ENCODE assay signal across 23 mouse cellular contexts in genomic region chr3:27495296-27496073, GRCm38 (mm10).
A peak's percentile ranks its signal among the peaks of the same experiment; 100 is the strongest.
DNase-seq lines count a peak whose midpoint lies in the region; ATAC-seq and TF ChIP-seq lines count a peak whose summit lies in the region.
"Had no signal": no experiment of that assay in that cellular context is flagged by ENCODE, and none has a peak within 500 bp of the region (broad histone marks: within the 10 kb centered on the region; RNA-seq: fewer than 3 reads in every experiment).

No protein-coding gene starts in this region.

- peaks cover 3% of the 10 kb centered on the region; the same call in 1 of the 2 replicates for H3K36me3 ChIP-seq in forebrain, embryonic 14.5 days (ENCODE audit: control insufficient read depth, insufficient read depth, low read length)
- peaks cover 3% of the 10 kb centered on the region; the same call in 1 of the 2 replicates for H3K36me3 ChIP-seq in forebrain, postnatal 0 days (ENCODE audit: insufficient read depth)
- 0 out of 2 replicates have a peak, but pooled peaks cover 5% of the 10 kb centered on the region for H3K36me3 ChIP-seq in hindbrain, embryonic 12.5 days
- 0 out of 2 replicates have a peak, but pooled peaks cover 4% of the 10 kb centered on the region for H3K36me3 ChIP-seq in midbrain, embryonic 12.5 days

- peak; percentile 8 for DNase-seq in forebrain, embryonic 14.5 days (ENCODE audit: low spot score)
- no peak for DNase-seq in forebrain, postnatal 0 days
- peak; percentile 53 for DNase-seq in brain, embryonic 14.5 days (ENCODE audit: low read depth)
- no peak for DNase-seq in gastrocnemius, adult 8-10 months (ENCODE audit: low spot score in 2 of 2)
- no peak for DNase-seq in gastrocnemius, adult 2 months
- DNase-seq in frontal cortex, postnatal 25 days (ENCODE audit: low spot score in 2 of 2) = no peak
- DNase-seq: adrenal gland, postnatal 10 days; cerebellum, adult 9-10 months; gastrocnemius, postnatal 10 days; kidney, postnatal 36 days; liver, embryonic 13.5 days; lung, adult 2 months; right cerebral cortex, postnatal 4 days; thymus, postnatal 25 days had no signal

- H3K9me3 ChIP-seq in forebrain, embryonic 14.5 days (replicated peaks; ENCODE audit: control insufficient read depth, low read length) = 0 out of 2 replicates have a peak, but pooled peaks cover 4% of the 10 kb centered on the region
- H3K9me3 ChIP-seq in forebrain, postnatal 0 days (ENCODE audit: low read length) = no peaks in the 10 kb centered on the region
- H3K9me3 ChIP-seq in hindbrain, embryonic 12.5 days (replicated peaks) = no peaks in the 10 kb centered on the region
- no peaks in the 10 kb centered on the region for H3K9me3 ChIP-seq in midbrain, embryonic 12.5 days
- H3K9me3 ChIP-seq: embryonic facial prominence, embryonic 12.5 days; kidney, embryonic 15.5 days; liver, embryonic 13.5 days; stomach, embryonic 15.5 days had no signal

- H3K4me3 ChIP-seq in forebrain, embryonic 14.5 days (ENCODE audit: low read depth, low read length) = no peak overlapping the region
- no peak overlapping the region for H3K4me3 ChIP-seq in forebrain, postnatal 0 days (ENCODE audit: low read depth, low read length)
- no peak overlapping the region for H3K4me3 ChIP-seq in hindbrain, embryonic 12.5 days
- H3K4me3 ChIP-seq in midbrain, embryonic 12.5 days = no peak overlapping the region
- H3K4me3 ChIP-seq in gastrocnemius, adult 2 months = no peak overlapping the region
- H3K4me3 ChIP-seq: embryonic facial prominence, embryonic 12.5 days; kidney, embryonic 15.5 days; limb, embryonic 13.5 days; liver, embryonic 13.5 days; stomach, embryonic 15.5 days had no signal

- no peak overlapping the region for H3K27ac ChIP-seq in forebrain, embryonic 14.5 days (ENCODE audit: low read depth, low read length)
- H3K27ac ChIP-seq in forebrain, postnatal 0 days (ENCODE audit: low read depth, low read length) = no peak overlapping the region
- H3K27ac ChIP-seq in hindbrain, embryonic 12.5 days = no peak overlapping the region
- no peak overlapping the region for H3K27ac ChIP-seq in midbrain, embryonic 12.5 days (replicated peaks)
- no peak overlapping the region for H3K27ac ChIP-seq in gastrocnemius, adult 2 months
- H3K27ac ChIP-seq: embryonic facial prominence, embryonic 12.5 days; kidney, embryonic 15.5 days; limb, embryonic 13.5 days; liver, embryonic 13.5 days; stomach, embryonic 15.5 days had no signal

- TF ChIP-seq CTCF in forebrain, postnatal 0 days (IDR thresholded peaks at IDR 0.05; ENCODE audit: low read depth) = no peak
- no peak for TF ChIP-seq CTCF in brain, embryonic 14.5 days (IDR thresholded peaks at IDR 0.05; ENCODE audit: borderline replicate concordance, extremely low read depth, insufficient read depth, insufficient read length)
- TF ChIP-seq CTCF in gastrocnemius, adult 2 months (IDR thresholded peaks at IDR 0.05) = no peak

- intact Hi-C loops in gastrocnemius, adult 2 months (cut with DNase I) = no loop called here

- no peak for ATAC-seq in forebrain, embryonic 14.5 days
- no peak for ATAC-seq in forebrain, postnatal 0 days
- peak; percentile 50; the same call in 1 of the 2 replicates for ATAC-seq in hindbrain, embryonic 12.5 days (ENCODE audit: low FRiP score)
- peak; percentile 38; the same call in 1 of the 2 replicates for ATAC-seq in midbrain, embryonic 12.5 days (ENCODE audit: low FRiP score, low read depth)
- ATAC-seq: activated CD4-positive, CD25-positive, alpha-beta regulatory T cell, adult 4 months; intestine, postnatal 0 days had no signal

- no peak for TF ChIP-seq POLR2A in brain, embryonic 14.5 days (IDR thresholded peaks at IDR 0.05; ENCODE audit: borderline replicate concordance, extremely low read depth, insufficient read depth, insufficient read length, poor library complexity, severe bottlenecking)

- no peaks in the 10 kb centered on the region for H3K27me3 ChIP-seq in forebrain, embryonic 14.5 days (replicated peaks; ENCODE audit: control insufficient read depth, insufficient read depth, low read length)
- H3K27me3 ChIP-seq in forebrain, postnatal 0 days (ENCODE audit: insufficient read depth, low read length) = no peaks in the 10 kb centered on the region
- no peaks in the 10 kb centered on the region for H3K27me3 ChIP-seq in hindbrain, embryonic 12.5 days
- no peaks in the 10 kb centered on the region for H3K27me3 ChIP-seq in midbrain, embryonic 12.5 days
- H3K27me3 ChIP-seq: embryonic facial prominence, embryonic 12.5 days; kidney, embryonic 15.5 days; limb, embryonic 13.5 days; liver, embryonic 13.5 days; stomach, embryonic 15.5 days had no signal

- WGBS in forebrain, embryonic 14.5 days = 38% methylated on average over 14 of the region's 14 CpGs
- WGBS in forebrain, postnatal 0 days = 44% methylated on average over 14 of the region's 14 CpGs
- WGBS in hindbrain, embryonic 12.5 days = 51% methylated on average over 14 of the region's 14 CpGs
- WGBS in midbrain, embryonic 12.5 days = 32% methylated on average over 14 of the region's 14 CpGs

- no peaks in the 10 kb centered on the region for H3K4me1 ChIP-seq in forebrain, embryonic 14.5 days (ENCODE audit: control insufficient read depth, insufficient read depth, low read length)
- H3K4me1 ChIP-seq in forebrain, postnatal 0 days (ENCODE audit: insufficient read depth) = no peaks in the 10 kb centered on the region
- H3K4me1 ChIP-seq in hindbrain, embryonic 12.5 days = peaks cover 6% of the 10 kb centered on the region
- peaks cover 9% of the 10 kb centered on the region for H3K4me1 ChIP-seq in midbrain, embryonic 12.5 days
- H3K4me1 ChIP-seq: embryonic facial prominence, embryonic 12.5 days; kidney, embryonic 15.5 days; limb, embryonic 13.5 days; liver, embryonic 13.5 days; stomach, embryonic 15.5 days had no signal

- H3K4me2 ChIP-seq in forebrain, embryonic 14.5 days (ENCODE audit: low read length) = no peak overlapping the region
- H3K4me2 ChIP-seq in forebrain, postnatal 0 days (ENCODE audit: low read depth) = no peak overlapping the region
- H3K4me2 ChIP-seq in hindbrain, embryonic 12.5 days (replicated peaks) = no peak overlapping the region
- H3K4me2 ChIP-seq in midbrain, embryonic 12.5 days (replicated peaks) = no peak overlapping the region
- H3K4me2 ChIP-seq: embryonic facial prominence, embryonic 12.5 days; heart, embryonic 11.5 days; kidney, embryonic 15.5 days; limb, embryonic 13.5 days; liver, embryonic 13.5 days; stomach, embryonic 15.5 days had no signal

- no peak overlapping the region for H3K9ac ChIP-seq in forebrain, embryonic 14.5 days (ENCODE audit: low read length)
- H3K9ac ChIP-seq in forebrain, postnatal 0 days = no peak overlapping the region
- H3K9ac ChIP-seq in hindbrain, embryonic 12.5 days = no peak overlapping the region
- no peak overlapping the region for H3K9ac ChIP-seq in midbrain, embryonic 12.5 days (replicated peaks)
- H3K9ac ChIP-seq: embryonic facial prominence, embryonic 12.5 days; kidney, embryonic 15.5 days; limb, embryonic 13.5 days; liver, embryonic 13.5 days; stomach, embryonic 15.5 days had no signal

Comparison
In these comparisons a context has a peak if more than half of its experiments do, and no peak if none do; other contexts are left out.
1. DNase-seq: peak in forebrain, embryonic 14.5 days (single experiment) and brain, embryonic 14.5 days (single experiment); none in forebrain, postnatal 0 days (single experiment), gastrocnemius, adult 8-10 months (0 of 2), gastrocnemius, adult 2 months (single experiment) and frontal cortex, postnatal 25 days (0 of 2).
2. ATAC-seq: peak in hindbrain, embryonic 12.5 days (single experiment) and midbrain, embryonic 12.5 days (single experiment); none in forebrain, embryonic 14.5 days (single experiment) and forebrain, postnatal 0 days (single experiment).